Mouse (Mus musculus): ENCODE measurements around the gene Idnk.
"Not testable (repeated sequence)": the region's sequence is repeated elsewhere in the genome, so short reads cannot be mapped to it uniquely, and the experiment has no call there.

Gene Idnk

DNA sequence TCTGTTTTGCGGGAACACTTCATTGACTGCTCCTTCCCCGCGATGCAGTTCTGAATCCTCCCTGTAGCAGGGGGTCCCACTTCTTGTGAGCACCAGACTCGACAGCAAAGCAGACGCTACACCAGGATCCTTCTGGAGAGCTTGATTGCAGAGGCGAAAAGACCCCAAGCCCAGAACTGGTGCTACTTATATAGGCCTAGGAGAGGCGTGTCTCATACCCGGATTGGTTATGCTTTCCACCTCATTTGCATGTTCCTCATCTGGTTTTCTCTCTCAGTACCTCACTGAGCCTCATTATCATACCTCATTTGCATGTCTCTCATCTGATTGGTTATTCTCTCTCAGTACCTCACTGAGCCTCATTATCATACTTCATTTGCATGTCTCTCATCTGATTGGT lies 10.8 kb upstream of the Idnk start:
- not testable (repeated sequence) for DNase-seq (ENCODE audit: low spot score)

- no peak for DNase-seq (ENCODE audit: low spot score)
Observed at GRCm38 (mm10) chr13:58147760-58148159, 9.7 kb upstream of the Idnk start.

GRCm38 (mm10) chr13:58148256-58148831 lies 9.1 kb upstream of the Idnk start:
- peak; percentile 12 for DNase-seq (ENCODE audit: low spot score)

- DNase-seq (ENCODE audit: low spot score): no peak
Observed at GRCm38 (mm10) chr13:58149033-58149558, 8.4 kb upstream of the Idnk start.

DNA sequence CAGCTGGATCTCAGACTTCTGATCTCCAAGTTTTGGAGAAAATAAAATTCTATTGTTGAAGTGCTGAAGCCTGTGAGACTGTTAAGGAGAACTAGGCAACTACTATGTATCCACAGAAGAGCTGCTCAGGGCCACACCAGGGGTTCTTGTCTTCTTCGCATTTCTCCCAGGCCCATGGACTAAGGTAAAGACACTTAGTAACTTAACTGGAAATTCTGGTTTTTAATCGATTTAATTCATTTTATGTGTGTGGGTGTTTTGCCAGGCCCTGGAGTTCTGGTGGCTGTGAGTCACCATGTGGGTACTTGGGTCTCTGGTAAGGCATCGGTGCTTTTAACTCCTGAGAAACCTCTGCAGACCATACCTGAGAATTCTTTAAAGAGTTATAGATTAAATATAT lies 7.8 kb upstream of the Idnk start:
- no peak for DNase-seq (ENCODE audit: low spot score)

DNA sequence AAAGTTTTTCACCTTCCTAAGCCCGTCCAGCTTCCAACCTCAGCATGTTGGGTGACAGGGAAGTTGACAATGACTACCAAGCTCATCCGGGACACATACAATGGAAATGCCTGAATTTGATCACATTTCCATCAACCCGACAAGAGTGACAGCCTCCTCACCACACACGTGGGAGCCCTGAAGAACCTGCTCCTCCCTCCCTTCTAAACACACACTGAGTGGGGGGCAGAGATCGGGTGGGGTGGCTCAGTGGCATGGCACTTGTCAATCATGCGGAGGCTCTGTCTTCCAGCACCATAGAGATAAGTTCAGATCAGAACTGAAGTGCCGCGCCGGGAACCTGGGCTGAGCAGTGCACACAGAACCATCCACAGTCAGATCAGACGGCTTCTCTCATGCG lies 7.0 kb upstream of the Idnk start:
- no peak for DNase-seq (ENCODE audit: low spot score)

GRCm38 (mm10) chr13:58156031-58156430 lies 1.4 kb upstream of the Idnk start:
- DNase-seq (ENCODE audit: low spot score): no peak

DNA sequence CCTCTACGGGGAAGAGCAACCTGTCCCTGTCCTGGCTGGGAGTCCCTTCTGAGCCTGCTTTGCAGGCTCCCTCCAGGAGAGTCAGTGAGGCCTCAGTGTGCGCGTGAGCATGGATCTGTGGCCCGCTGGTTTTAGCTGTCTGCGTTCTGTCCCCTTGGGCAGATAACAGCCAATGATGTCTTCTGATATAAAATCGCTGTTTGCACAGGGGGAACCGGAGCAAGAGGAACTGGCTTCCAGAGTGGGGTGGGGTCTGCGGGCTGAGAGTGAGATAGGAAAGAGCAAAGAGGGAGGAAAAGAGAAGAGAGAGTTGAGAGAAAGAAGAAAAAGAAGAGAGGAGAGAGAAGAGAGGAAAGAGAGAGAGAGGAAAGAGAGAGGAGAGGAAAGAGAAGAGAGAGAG lies 413 bp upstream of the Idnk start:
- no peak for DNase-seq (ENCODE audit: low spot score)

DNA sequence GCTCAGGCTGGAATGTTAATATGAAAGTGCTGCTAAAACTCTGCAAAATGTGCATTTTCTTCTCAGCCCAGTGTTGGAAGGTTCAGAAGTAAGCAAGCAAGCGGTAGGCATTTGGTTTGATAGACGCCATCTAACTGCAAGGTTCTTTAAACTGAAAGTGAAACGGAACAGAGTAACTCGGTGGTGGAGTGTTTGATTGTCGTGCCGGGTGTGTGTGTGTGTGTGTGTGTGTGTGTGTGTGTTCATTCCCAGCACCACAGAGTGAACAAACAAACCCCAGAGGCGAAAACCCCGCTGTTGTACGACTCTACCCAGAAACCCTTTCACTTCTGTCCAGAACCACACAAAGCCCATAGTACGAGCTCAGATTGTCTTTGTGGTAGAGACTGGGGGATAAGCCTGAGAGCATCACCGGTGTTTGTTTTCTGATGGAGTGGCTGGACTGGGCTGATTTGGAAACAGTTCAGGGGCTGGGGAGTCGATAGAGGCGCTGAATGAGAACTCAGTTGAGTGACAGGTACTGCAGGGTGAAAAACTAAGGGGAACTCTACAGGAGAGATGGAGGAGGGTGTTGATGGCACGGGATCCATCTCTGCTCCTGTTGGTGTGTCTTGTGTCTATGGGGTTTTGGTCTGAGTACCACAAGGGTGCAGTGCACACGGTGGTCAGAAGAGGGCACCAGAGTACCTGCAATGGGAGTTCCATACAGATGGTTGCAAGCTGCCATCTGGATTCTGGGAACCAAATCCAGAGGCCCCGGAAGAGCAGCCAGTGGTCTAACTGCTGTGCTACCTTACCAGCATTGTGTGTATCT lies 857 bp downstream of the Idnk start:
- peak; percentile 61 for DNase-seq (ENCODE audit: low spot score)

GRCm38 (mm10) chr13:58160761-58161160 lies 3.3 kb downstream of the Idnk start:
- DNase-seq (ENCODE audit: low spot score): no peak

DNA sequence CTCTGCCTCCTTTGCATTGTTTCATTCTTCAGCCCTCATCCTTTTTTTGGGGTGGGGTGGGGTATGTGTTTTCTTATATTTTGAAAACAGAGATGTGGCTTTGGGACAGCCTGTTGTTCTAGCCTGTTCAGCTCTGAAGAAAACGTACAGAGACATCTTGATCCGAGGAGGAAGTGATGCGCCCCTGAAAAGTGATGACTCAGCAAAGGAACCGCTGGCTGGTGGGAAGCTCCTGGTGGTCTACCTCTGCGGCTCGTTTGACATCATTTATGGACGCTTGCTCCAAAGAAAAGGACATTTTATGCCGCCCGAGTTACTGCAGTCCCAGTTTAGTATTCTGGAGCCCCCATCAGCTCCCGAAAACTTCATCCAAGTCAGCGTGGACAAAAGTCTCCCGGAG lies 5.9 kb downstream of the Idnk start:
- DNase-seq (ENCODE audit: low spot score): no peak

DNA sequence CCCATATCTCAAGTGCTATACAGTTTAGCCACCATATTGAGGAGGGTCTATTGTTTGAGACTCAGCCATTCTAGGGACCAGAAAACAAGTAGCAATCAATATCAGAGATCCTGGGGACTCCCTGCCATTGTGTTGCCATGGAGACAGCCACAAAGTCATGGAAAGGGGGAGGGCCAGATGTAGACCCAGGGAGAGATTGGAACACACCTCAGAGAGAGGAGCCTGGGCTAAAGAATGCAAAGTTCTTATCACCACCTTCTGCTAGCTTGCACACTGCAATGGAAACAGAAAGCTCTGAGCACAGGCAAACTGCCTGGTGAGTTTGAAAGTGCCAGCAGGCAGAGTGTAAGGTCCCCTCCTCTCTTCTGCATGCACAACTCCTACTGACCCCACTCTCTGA lies 10.7 kb downstream of the Idnk start:
- DNase-seq (ENCODE audit: low spot score): no peak

DNA sequence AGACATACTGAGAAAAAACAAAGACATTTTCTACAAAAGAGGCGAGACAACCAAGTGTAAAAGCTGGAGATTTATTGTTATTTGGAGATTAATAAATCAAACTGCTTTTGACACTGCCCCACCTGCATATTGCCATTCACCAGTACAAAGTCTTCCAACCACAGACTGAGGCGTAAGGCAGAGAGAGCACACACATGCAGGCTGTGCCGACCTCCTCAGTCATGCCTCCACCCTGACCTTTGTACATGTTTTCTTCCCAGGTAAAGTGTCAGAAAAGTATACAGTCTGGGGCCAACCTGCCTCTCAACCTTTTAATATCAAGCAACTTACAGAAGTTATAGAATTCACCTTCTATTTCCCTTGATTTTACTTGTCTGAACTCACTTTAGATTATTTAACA lies 18.7 kb downstream of the Idnk start:
- no peak for DNase-seq (ENCODE audit: low spot score)

- DNase-seq (ENCODE audit: low spot score): peak; percentile 100
Observed at GRCm38 (mm10) chr13:58177511-58178208, 20.2 kb downstream of the Idnk start.

DNA sequence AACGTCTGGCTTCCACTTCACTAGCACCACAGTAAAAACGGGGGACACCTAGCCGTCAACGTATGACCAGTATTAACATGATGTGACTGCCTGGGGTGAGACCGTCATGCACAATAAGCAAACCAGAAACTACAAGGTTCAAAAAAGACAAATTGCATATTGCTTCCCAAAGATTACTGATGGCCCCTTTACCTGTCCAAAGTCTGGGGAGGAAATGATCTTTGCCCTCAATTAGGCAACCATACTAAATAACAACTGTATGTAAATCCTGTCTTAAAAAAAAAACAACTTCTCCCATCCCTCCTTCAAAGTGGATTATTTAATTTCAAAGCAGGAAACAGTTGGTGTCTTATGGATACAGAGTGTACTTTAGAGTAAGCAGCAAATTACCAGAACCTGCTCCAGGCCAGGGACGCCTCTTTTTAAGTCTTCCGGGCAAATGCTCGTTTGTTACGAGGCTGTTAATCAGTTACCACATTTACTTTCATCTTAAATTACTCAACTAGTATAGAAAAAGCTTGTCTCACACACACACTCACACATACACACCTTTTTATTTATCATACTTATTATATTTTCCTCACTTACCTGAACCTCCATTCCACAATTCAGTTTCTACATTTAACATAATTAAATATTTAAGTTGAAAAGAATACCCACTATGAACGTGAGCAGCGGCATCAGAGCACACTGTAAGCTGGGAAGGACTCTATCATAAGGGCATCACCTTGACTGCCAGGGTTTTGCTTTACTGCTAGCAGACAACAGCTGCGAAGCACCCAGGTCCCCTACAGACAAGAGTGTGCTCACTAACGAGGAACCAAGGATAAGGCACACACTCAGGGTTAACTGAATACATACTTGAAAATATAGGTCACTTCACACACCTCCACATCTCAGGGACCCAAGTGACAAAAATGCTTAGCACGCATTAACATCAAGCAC lies 24.4 kb downstream of the Idnk start:
- no peak for DNase-seq (ENCODE audit: low spot score)

- no peak for DNase-seq (ENCODE audit: low spot score)
Observed at GRCm38 (mm10) chr13:58184111-58184510, 26.7 kb downstream of the Idnk start.

GRCm38 (mm10) chr13:58186281-58186680 lies 28.8 kb downstream of the Idnk start:
- DNase-seq (ENCODE audit: low spot score): no peak

GRCm38 (mm10) chr13:58187751-58188150 lies 30.3 kb downstream of the Idnk start:
- DNase-seq (ENCODE audit: low spot score): no peak

- DNase-seq (ENCODE audit: low spot score): peak; percentile 71
Observed at GRCm38 (mm10) chr13:58188412-58188811, 31.0 kb downstream of the Idnk start.

- no peak for DNase-seq (ENCODE audit: low spot score)
Observed at GRCm38 (mm10) chr13:58189473-58189872, 32.0 kb downstream of the Idnk start.

GRCm38 (mm10) chr13:58191516-58191915 lies 34.1 kb downstream of the Idnk start:
- DNase-seq (ENCODE audit: low spot score): no peak

GRCm38 (mm10) chr13:58192146-58192545 lies 34.7 kb downstream of the Idnk start:
- DNase-seq (ENCODE audit: low spot score): no peak
